Mouse (Mus musculus) adrenal gland, adult 2 months (tissue): ENCODE measurements around the gene Frmpd2. TPM values are rescaled to one million over a fixed set of nuclear protein-coding genes. Genes with fewer than 3 reads are reported as not detected.

Experiments
- polyA plus RNA-seq: library from polyadenylated mRNA; depleted of rRNA; stranded (reverse); fragments of >200 nt; gene quantifications from 2 replicates; pipeline ENCODE4 v1.2.3, GENCODE M21; 2012; rRNA removed
- total RNA-seq, 2 experiments: library from RNA; stranded (reverse); gene quantifications; 2 replicates each; pipeline ENCODE4 v1.2.3; 2021

The Frmpd2 gene
- total and polyA plus RNA-seq, 3 experiments: 0.12 TPM; not detected in 2

Other genes starting within 250 kb of the Frmpd2 start
- gene Mapk8, start 24.5 kb upstream of the Frmpd2 start, total RNA-seq: 10 to 100 TPM; 21.6 to 25.1 TPM
- gene Mapk8, start 24.5 kb upstream of the Frmpd2 start, polyA plus RNA-seq: 8.9 and 12.8 TPM in 2 replicates
- not detected for gene Ptpn20, start 117.5 kb downstream of the Frmpd2 start, total RNA-seq
- not detected in 2 replicates for gene Ptpn20, start 117.5 kb downstream of the Frmpd2 start, polyA plus RNA-seq